Mouse (Mus musculus) cortical plate, adult 2 months (tissue): ENCODE data around the gene Zfp174. TPM values are rescaled to one million over a fixed set of nuclear protein-coding genes. Genes with fewer than 3 reads are reported as not detected.
"Not testable (repeated sequence)": the region's sequence is repeated elsewhere in the genome, so short reads cannot be mapped to it uniquely, and the experiment has no call there.

Experiments used
- H3K27ac ChIP-seq: fragments of 200-500 bp; 2 replicates; pipeline ENCODE4 v1.5.1; 2012; ENCODE audit warnings: low read length, control low read depth, inconsistent platforms; ENCODE audit not compliant: insufficient read depth
- H3K4me1 ChIP-seq: fragments of 200-500 bp; 2 replicates; pipeline ENCODE4 v1.6.1; 2011; ENCODE audit warnings: low read length; ENCODE audit not compliant: control insufficient read depth, insufficient read depth
- H3K4me3 ChIP-seq: fragments of 200-500 bp; 2 replicates; pipeline ENCODE4 v1.5.1; 2011; ENCODE audit warnings: mild to moderate bottlenecking, low read length, control low read depth; ENCODE audit not compliant: insufficient read depth
- CTCF ChIP-seq: fragments of 200-500 bp; IDR thresholded peaks from 2 replicates; pipeline ENCODE4 v1.5.1; 2011; ENCODE audit warnings: mild to moderate bottlenecking, control low read depth, low read length; ENCODE audit not compliant: insufficient read depth; ENCODE audit errors: extremely low read depth
- POLR2A ChIP-seq: fragments of 200-500 bp; IDR thresholded peaks from 2 replicates; pipeline ENCODE4 v1.6.1; 2011; ENCODE audit warnings: mild to moderate bottlenecking, low read length, control low read depth; ENCODE audit not compliant: insufficient read depth; ENCODE audit errors: extremely low read depth
- polyA plus RNA-seq: library from polyadenylated mRNA; depleted of rRNA; stranded (reverse); fragments of >200 nt; gene quantifications from 2 replicates; pipeline ENCODE4 v1.2.3, GENCODE M21; 2012; rRNA removed

The Zfp174 gene
- polyA plus RNA-seq: 3.3 and 3.4 TPM in 2 replicates

DNA sequence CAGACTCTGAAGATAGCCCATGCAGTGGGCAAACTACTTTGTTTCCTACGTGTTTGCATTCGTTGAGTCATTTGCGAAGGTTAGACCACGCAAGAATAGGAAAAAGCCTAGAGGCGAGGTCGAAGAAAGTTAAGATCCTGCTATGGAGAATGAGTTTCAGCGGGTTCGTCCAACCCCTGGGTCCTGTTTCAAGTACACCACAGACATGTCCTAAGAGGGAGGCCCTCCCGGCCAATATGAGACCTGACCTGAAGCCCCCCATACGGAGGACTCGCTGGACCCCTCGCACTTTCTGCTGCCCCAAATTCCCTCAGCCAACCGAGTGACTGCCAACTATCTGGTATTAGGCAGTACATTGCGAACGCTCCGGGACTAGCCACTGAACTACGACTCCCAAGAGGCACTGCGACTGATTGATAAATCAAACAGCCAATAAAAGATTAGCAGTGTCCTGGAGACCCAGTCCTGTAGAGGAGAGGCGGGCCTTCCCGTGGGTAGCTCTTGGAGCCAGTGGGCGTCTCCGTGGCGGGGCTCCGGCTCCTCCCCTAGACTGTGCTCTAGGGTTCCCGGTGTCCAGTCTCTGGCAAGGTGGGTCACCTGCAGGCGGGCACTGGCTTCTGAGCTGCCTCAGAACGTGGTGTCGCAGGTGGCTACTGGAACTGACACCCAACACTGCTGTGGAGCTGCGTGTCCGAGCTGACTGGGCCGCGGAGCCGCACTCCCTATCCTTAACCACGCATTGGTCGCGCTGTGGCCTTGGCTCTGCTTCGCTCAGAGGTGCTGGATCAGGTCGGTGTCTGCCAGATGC, at the start of gene Zfp174:
Zfp174 (plus strand) TSS at position 558 of the 808 bp plus-strand sequence.
- Histone ChIP-seq H3K27ac (0 out of 2 replicates have a peak within 1 kb of the TSS, but pooled peaks have one; percentile 0), H3K4me1 (peaks cover 4% of the 10 kb centered on the region), H3K4me3 (peak within 1 kb of the TSS; percentile 79)
- TF ChIP-seq POLR2A: peak; percentile 78
- no peak for TF ChIP-seq CTCF

DNA sequence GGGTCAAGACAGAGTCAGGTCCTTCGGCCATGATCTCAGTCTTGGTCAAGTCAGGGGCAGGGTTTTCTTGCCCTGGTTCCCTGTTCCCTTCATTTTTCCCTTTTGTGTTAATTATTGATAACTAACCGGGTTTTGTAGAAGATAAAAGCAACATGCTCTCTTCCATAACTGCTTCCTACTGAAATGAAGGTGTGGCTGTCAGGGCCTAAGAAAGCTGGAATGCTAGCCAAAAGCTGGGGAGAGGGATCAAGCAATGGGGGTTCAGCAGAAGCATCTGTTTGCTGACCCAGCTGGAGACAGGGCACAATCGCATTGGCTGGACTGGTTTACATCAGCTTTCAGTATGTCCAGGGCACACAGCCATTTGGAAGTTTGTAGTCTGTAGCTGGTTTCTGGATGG, 38.9 kb upstream of the Zfp174 start:
- Histone ChIP-seq H3K27ac (no peak overlapping the region), H3K4me1 (no peaks in the 10 kb centered on the region), H3K4me3 (no peak overlapping the region)
- TF ChIP-seq POLR2A (no peak), CTCF (no peak)

DNA sequence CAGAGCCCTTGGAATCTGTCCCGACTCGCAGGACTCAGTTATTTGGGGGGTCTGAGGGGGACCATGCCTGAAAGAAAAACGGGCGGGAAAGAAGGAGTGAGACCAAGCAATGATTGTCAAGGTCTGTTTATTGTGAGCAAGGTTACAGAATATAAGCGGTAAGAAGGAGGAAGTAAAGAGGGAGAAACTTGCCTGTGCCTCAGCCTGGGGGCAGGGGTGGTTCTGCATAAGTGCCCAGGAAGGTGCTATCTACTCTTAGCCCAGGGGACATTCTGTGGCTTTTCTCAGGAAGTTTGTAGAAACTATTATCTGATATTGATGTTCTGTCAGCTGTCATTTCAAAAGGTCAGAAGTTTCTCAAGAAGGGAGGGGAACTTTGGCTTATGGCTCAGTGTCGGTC, 32.4 kb upstream of the Zfp174 start:
- H3K4me1 ChIP-seq, H3K27ac ChIP-seq: not testable (repeated sequence)

DNA sequence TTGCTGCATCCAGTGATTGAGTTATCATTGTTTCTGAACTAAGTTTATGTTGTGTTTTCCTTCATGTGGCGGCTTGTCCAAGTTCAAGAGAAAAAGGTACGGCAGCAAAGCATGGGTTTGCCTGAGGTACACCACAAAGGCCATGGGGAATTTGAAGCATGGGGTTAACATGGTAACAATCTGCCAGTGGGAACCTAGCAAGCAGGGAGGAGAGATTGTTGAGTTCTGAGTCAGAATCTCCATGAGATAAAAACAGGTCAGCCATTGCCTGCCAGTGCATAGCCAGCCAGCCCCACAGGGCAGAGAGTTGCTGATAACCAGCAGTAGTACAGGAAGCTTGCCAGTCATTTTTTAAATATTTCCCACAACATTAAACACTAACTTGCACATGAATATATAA, 26.9 kb upstream of the Zfp174 start:
- no peak overlapping the region for H3K4me3 ChIP-seq

More for the DNA sequence above, 32.4 kb upstream of the Zfp174 start:
- not testable (repeated sequence) for H3K4me3 ChIP-seq

DNA sequence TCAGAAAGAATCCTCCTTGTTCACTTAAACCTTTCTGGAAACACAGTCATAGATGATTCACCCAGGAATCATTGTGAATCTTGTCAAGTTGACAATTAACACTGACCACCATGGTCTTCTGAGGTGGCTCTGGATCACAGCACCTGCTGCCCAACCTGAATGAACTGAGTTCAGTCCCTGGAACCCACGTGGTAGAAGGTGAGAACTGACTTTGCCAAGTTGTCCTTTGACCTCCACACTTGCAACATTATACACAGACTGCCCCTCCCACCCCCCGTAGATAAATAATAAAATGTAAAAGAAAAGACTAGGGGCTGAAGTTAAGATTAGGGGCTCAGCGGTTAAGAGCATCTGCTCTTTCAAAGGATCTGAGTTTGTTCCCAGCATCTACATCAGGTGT, 19.0 kb upstream of the Zfp174 start:
- TF ChIP-seq POLR2A: no peak
- no peak for TF ChIP-seq CTCF
- Histone ChIP-seq H3K4me3 (no peak overlapping the region), H3K4me1 (no peaks in the 10 kb centered on the region)

More for the DNA sequence above, 26.9 kb upstream of the Zfp174 start:
- TF ChIP-seq CTCF: no peak
- TF ChIP-seq POLR2A: no peak
- Histone ChIP-seq H3K27ac (no peak overlapping the region), H3K4me1 (no peaks in the 10 kb centered on the region)

DNA sequence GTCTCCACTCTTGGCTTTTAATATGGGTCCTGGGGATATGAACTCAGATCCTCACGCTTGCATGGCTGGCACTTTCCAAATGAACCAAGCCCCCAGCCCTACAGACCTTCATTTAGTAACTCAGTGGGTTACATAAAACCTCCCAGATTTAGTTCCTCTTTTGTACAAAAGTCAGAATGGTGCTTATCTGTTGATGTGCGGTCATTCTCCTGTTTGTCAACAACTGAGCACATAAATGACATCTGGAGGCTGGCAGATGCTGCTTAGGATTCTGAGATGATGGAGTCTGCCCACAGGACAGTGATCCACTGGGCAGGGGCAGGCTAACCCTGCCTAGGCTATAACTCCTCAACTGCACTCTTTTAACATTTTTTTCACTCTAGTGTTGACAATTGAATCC, 17.3 kb upstream of the Zfp174 start:
- no peak overlapping the region for H3K27ac ChIP-seq
- no peak for TF ChIP-seq POLR2A
- TF ChIP-seq CTCF: no peak
- H3K4me3 ChIP-seq: no peak overlapping the region
- no peaks in the 10 kb centered on the region for H3K4me1 ChIP-seq

More for the DNA sequence above, 19.0 kb upstream of the Zfp174 start:
- H3K27ac ChIP-seq: no peak overlapping the region

DNA sequence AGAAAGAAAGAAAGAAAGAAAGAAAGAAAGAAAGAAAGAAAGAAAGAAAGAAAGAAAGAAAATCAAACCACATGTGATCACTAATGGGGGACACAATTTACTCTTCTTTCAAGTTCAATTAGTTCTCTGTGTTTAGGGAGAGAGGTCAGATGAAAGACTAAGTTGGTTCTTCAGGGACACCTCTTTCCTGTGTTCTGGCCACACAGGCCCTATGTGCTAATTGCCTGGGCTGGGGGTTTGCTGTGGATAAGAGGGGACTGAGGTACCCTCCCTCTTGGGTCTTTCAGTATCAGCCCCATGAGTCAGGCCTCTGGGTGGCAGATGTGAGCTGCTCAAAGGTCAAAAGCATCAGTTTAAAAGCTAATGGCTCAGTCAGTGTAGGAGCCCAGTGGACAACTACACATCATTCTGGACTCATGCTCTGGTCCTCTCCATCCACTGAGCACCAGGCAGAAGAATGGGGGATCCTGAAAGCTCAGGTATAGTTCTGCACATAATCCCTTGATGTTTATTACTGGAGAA, 16.4 kb upstream of the Zfp174 start, which contains the start of gene Olfr15:
Olfr15 (plus strand) TSS at position 291 of the 522 bp plus-strand sequence.
- Histone ChIP-seq H3K4me3 (no peak within 1 kb of the TSS), H3K4me1 (no peaks in the 10 kb centered on the region), H3K27ac (no peak within 1 kb of the TSS)
- TF ChIP-seq POLR2A: no peak
- TF ChIP-seq CTCF: no peak

DNA sequence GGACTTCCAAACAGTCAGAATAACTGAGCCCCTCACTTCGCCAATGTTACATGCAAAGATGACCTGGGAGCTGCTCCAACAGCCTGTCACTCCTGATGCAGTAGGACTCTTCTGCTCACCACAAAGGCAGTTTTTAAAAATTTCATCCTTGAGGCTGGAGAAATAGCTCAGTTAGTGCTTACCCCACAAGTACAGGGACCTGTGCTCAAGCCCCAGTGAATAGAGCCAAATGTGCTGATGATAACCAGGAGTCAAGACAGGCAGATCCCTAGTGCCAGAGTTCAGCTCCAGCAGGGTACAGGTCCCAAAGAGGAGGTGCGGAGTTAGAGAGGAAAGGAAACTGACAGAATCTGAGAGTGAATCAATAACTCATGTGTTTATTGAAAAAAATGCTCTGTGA, 11.6 kb upstream of the Zfp174 start:
- TF ChIP-seq CTCF (no peak), POLR2A (no peak)
- Histone ChIP-seq H3K4me1 (no peaks in the 10 kb centered on the region), H3K27ac (no peak overlapping the region), H3K4me3 (no peak overlapping the region)

DNA sequence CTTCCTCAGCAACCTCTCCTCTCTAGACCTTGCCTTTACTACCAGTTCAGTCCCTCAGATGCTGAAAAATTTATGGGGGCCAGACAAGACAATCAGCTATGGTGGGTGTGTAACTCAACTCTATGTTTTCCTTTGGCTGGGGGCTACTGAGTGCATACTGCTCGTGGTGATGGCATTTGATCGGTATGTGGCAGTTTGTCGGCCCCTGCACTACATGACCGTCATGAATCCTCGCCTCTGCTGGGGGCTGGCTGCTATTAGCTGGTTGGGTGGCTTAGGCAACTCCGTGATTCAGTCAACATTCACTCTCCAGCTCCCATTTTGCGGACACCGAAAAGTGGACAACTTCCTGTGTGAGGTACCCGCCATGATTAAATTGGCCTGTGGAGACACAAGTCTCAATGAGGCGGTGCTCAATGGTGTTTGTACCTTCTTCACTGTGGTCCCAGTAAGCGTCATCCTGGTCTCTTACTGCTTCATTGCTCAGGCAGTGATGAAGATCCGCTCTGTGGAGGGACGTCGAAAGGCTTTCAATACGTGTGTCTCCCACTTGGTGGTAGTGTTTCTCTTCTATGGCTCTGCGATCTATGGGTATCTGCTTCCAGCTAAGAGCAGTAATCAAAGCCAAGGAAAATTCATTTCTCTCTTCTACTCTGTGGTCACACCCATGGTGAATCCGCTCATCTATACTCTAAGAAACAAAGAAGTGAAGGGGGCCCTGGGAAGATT, 7.7 kb upstream of the Zfp174 start:
- H3K4me3 ChIP-seq: no peak overlapping the region
- no peak for TF ChIP-seq POLR2A
- TF ChIP-seq CTCF: peak; percentile 54
- H3K27ac ChIP-seq: no peak overlapping the region
- no peaks in the 10 kb centered on the region for H3K4me1 ChIP-seq
